Mouse (Mus musculus): ENCODE data around the gene Tnfaip8l1.
A peak's percentile ranks its signal among the peaks of the same experiment; 100 is the strongest.

The Tnfaip8l1 gene

DNA sequence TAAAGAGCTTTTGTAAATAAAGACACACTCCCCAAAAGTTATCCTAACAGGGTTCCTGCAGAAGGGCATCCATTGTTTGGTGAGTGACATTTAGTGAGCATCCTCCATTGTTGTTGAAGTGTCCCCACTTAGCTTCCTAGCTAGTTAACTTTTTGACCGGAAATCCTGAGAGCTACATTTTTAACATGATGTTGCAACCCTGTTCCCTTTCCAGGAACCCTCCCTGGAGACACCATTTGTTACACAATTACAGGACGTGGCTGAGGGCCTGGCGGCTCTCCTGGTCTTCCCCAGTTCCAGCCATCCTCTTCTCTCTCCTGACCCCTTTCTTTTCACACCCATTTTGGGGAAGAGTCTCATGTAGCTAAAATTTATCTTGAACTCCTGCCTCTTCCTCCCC, 57.5 kb downstream of the Tnfaip8l1 start:
- peak; percentile 35 for DNase-seq (ENCODE audit: low spot score)

Data from urinary bladder, postnatal 25 days (tissue).